8 mouse cellular contexts compared by ENCODE assay signal in genomic region chr17:34628644-34628967, GRCm38 (mm10). TPM values are rescaled to one million over a fixed set of nuclear protein-coding genes. Genes with fewer than 3 reads are reported as not detected.
DNase-seq lines count a peak whose midpoint lies in the region; ATAC-seq lines count a peak whose summit lies in the region.

No protein-coding gene starts in this region.

- H3K9me3 ChIP-seq in heart, embryonic 14.5 days (ENCODE audit: control insufficient read depth, low read length): no peaks in the 10 kb centered on the region
- H3K9me3 ChIP-seq in embryonic facial prominence, embryonic 10.5 days: no peaks in the 10 kb centered on the region
- H3K9me3 ChIP-seq in intestine, embryonic 16.5 days (ENCODE audit: control insufficient read depth, low read length): no peaks in the 10 kb centered on the region
- H3K9me3 ChIP-seq in neural tube, embryonic 13.5 days: no peaks in the 10 kb centered on the region

- WGBS in heart, embryonic 14.5 days: 32% methylated on average over 5 of the region's 5 CpGs
- WGBS in embryonic facial prominence, embryonic 10.5 days: 19% methylated on average over 5 of the region's 5 CpGs
- 18% methylated on average over 5 of the region's 5 CpGs for WGBS in intestine, embryonic 16.5 days
- WGBS in neural tube, embryonic 13.5 days: 18% methylated on average over 5 of the region's 5 CpGs

- ATAC-seq in heart, embryonic 14.5 days (ENCODE audit: insufficient number of reproducible peaks, insufficient read depth, low FRiP score, low read depth): no peak
- no peak for ATAC-seq in intestine, embryonic 16.5 days
- no peak for ATAC-seq in neural tube, embryonic 13.5 days (ENCODE audit: low read depth)

- peak overlapping the region in 1 of 2 experiments; percentile 96; a peak in 1 of 4 replicates for H3K27ac ChIP-seq in heart, embryonic 14.5 days (replicated peaks in 1 of 2; ENCODE audit: control insufficient read depth in 1 of 2, insufficient read depth in 1 of 2, low read depth in 2 of 2, low read length in 2 of 2)
- peak overlapping the region; percentile 92; the same call in 1 of the 2 replicates for H3K27ac ChIP-seq in embryonic facial prominence, embryonic 10.5 days (replicated peaks)
- peak overlapping the region; percentile 97 for H3K27ac ChIP-seq in intestine, embryonic 16.5 days (ENCODE audit: low read length)
- peak overlapping the region; percentile 94 for H3K27ac ChIP-seq in neural tube, embryonic 13.5 days (replicated peaks)

- peak overlapping the region; percentile 97 for H3K4me2 ChIP-seq in heart, embryonic 14.5 days (ENCODE audit: low read length)
- peak overlapping the region; percentile 74 for H3K4me2 ChIP-seq in intestine, embryonic 16.5 days (ENCODE audit: low read depth, low read length)
- peak overlapping the region; percentile 75 for H3K4me2 ChIP-seq in neural tube, embryonic 13.5 days

- peak overlapping the region in 1 of 2 experiments; percentile 66; a peak in 1 of 4 replicates for H3K4me3 ChIP-seq in heart, embryonic 14.5 days (ENCODE audit: control insufficient read depth in 1 of 2, insufficient read depth in 1 of 2, low read depth in 1 of 2, low read length in 2 of 2)
- H3K4me3 ChIP-seq in embryonic facial prominence, embryonic 10.5 days: peak overlapping the region; percentile 77
- H3K4me3 ChIP-seq in intestine, embryonic 16.5 days (ENCODE audit: low read length): peak overlapping the region; percentile 78
- peak overlapping the region; percentile 74 for H3K4me3 ChIP-seq in neural tube, embryonic 13.5 days

- peaks cover 16% of the 10 kb centered on the region for H3K36me3 ChIP-seq in heart, embryonic 14.5 days (ENCODE audit: control insufficient read depth, insufficient read depth, low read length)
- H3K36me3 ChIP-seq in embryonic facial prominence, embryonic 10.5 days (replicated peaks): peaks cover 16% of the 10 kb centered on the region
- H3K36me3 ChIP-seq in intestine, embryonic 16.5 days (ENCODE audit: control insufficient read depth, insufficient read depth, low read length): 0 out of 2 replicates have a peak, but pooled peaks cover 4% of the 10 kb centered on the region
- H3K36me3 ChIP-seq in neural tube, embryonic 13.5 days: peaks cover 8% of the 10 kb centered on the region; the same call in 1 of the 2 replicates

- intact Hi-C loops in heart, postnatal 36 days (cut with DNase I): loop anchor here (2.0 kb wide), 1 partner anchor 14 kb away; no protein-coding TSS in a partner anchor

- H3K9ac ChIP-seq in heart, embryonic 14.5 days (ENCODE audit: low read length): peak overlapping the region; percentile 78
- peak overlapping the region; percentile 75 for H3K9ac ChIP-seq in intestine, embryonic 16.5 days (ENCODE audit: low read depth, low read length)
- H3K9ac ChIP-seq in neural tube, embryonic 13.5 days: peak overlapping the region; percentile 80

- peaks cover 45% of the 10 kb centered on the region for H3K27me3 ChIP-seq in heart, embryonic 14.5 days (ENCODE audit: control insufficient read depth, insufficient read depth, low read length)
- peaks cover 52% of the 10 kb centered on the region for H3K27me3 ChIP-seq in embryonic facial prominence, embryonic 10.5 days (replicated peaks; ENCODE audit: low read depth, poor library complexity, severe bottlenecking)
- H3K27me3 ChIP-seq in intestine, embryonic 16.5 days (replicated peaks; ENCODE audit: control insufficient read depth, insufficient read depth, low read length): peaks cover 18% of the 10 kb centered on the region
- H3K27me3 ChIP-seq in neural tube, embryonic 13.5 days: peaks cover 41% of the 10 kb centered on the region

- no peak for DNase-seq in heart, postnatal 36 days
- no peak for DNase-seq in embryonic facial prominence, embryonic 10.5 days (ENCODE audit: low spot score)
- DNase-seq in retina, postnatal 1 day: no peak
- DNase-seq in adrenal gland, postnatal 36 days: no peak
- DNase-seq in spleen, adult 12 weeks (ENCODE audit: low spot score): no peak

- peaks cover 19 to 42% of the 10 kb centered on the region in 2 experiments for H3K4me1 ChIP-seq in heart, embryonic 14.5 days (ENCODE audit: control insufficient read depth in 2 of 2, insufficient read depth in 2 of 2, low read length in 2 of 2)
- H3K4me1 ChIP-seq in embryonic facial prominence, embryonic 10.5 days: peaks cover 72% of the 10 kb centered on the region
- H3K4me1 ChIP-seq in intestine, embryonic 16.5 days (ENCODE audit: control insufficient read depth, insufficient read depth, low read length): peaks cover 35% of the 10 kb centered on the region
- H3K4me1 ChIP-seq in neural tube, embryonic 13.5 days (replicated peaks): peaks cover 61% of the 10 kb centered on the region

RNA-seq across cellular contexts. Expression of gene Ppt2, which starts 0.3 kb away (rescaled TPM):
- 30.4 and 33.3 TPM in 2 replicates for polyA plus RNA-seq in heart, embryonic 14.5 days (2014; fragmentation: Nextera tagmentation; extraction: Ambion mirVana)
- 10 to 100 TPM; 54.4 to 55.5 TPM for total RNA-seq in heart, postnatal 36 days (2021)
- 18.6 and 19.5 TPM in 2 replicates for polyA plus RNA-seq in embryonic facial prominence, embryonic 10.5 days (2016; fragmentation: Nextera tagmentation; extraction: Ambion mirVana)
- polyA plus RNA-seq in intestine, embryonic 16.5 days (2015; fragmentation: Nextera tagmentation; extraction: Ambion mirVana): 32.3 and 32.9 TPM in 2 replicates
- polyA plus RNA-seq in neural tube, embryonic 13.5 days (2015; fragmentation: Nextera tagmentation; extraction: Ambion mirVana): 23.7 and 25.0 TPM in 2 replicates
- 10 to 100 TPM; 57.8 to 70.0 TPM for total RNA-seq in adrenal gland, postnatal 36 days (2021)

RNA-seq across cellular contexts. Expression of gene Prrt1, which starts 0.7 kb away (rescaled TPM):
- polyA plus RNA-seq in heart, embryonic 14.5 days (2014; fragmentation: Nextera tagmentation; extraction: Ambion mirVana): 0.27 and 0.39 TPM in 2 replicates
- total RNA-seq in heart, postnatal 36 days (2021): 1 to 10 TPM; 1.4 to 1.7 TPM
- polyA plus RNA-seq in embryonic facial prominence, embryonic 10.5 days (2016; fragmentation: Nextera tagmentation; extraction: Ambion mirVana): 0.12 and 0.18 TPM in 2 replicates
- polyA plus RNA-seq in intestine, embryonic 16.5 days (2015; fragmentation: Nextera tagmentation; extraction: Ambion mirVana): 0.32 and 0.47 TPM in 2 replicates
- 3.8 and 4.2 TPM in 2 replicates for polyA plus RNA-seq in neural tube, embryonic 13.5 days (2015; fragmentation: Nextera tagmentation; extraction: Ambion mirVana)
- total RNA-seq in adrenal gland, postnatal 36 days (2021): 10 to 100 TPM in 1 of 2 experiments, 1 to 10 TPM in 1; 5.0 to 14.3 TPM

RNA-seq across cellular contexts. Expression of gene Egfl8, which starts 12.8 kb away (rescaled TPM):
- 0.46 and 0.55 TPM in 2 replicates for polyA plus RNA-seq in heart, embryonic 14.5 days (2014; fragmentation: Nextera tagmentation; extraction: Ambion mirVana)
- total RNA-seq in heart, postnatal 36 days (2021): 1 to 10 TPM; 1.5 to 2.5 TPM
- 4.0 and 4.2 TPM in 2 replicates for polyA plus RNA-seq in embryonic facial prominence, embryonic 10.5 days (2016; fragmentation: Nextera tagmentation; extraction: Ambion mirVana)
- 4.0 and 4.6 TPM in 2 replicates for polyA plus RNA-seq in intestine, embryonic 16.5 days (2015; fragmentation: Nextera tagmentation; extraction: Ambion mirVana)
- 21.8 and 28.4 TPM in 2 replicates for polyA plus RNA-seq in neural tube, embryonic 13.5 days (2015; fragmentation: Nextera tagmentation; extraction: Ambion mirVana)
- total RNA-seq in adrenal gland, postnatal 36 days (2021): 1 to 10 TPM; 2.9 to 4.6 TPM

RNA-seq across cellular contexts. Expression of gene Fkbpl, which starts 16.0 kb away (rescaled TPM):
- 7.3 and 8.9 TPM in 2 replicates for polyA plus RNA-seq in heart, embryonic 14.5 days (2014; fragmentation: Nextera tagmentation; extraction: Ambion mirVana)
- total RNA-seq in heart, postnatal 36 days (2021): 1 to 10 TPM; 6.9 to 9.9 TPM
- polyA plus RNA-seq in embryonic facial prominence, embryonic 10.5 days (2016; fragmentation: Nextera tagmentation; extraction: Ambion mirVana): 16.6 and 17.3 TPM in 2 replicates
- 10.2 and 14.4 TPM in 2 replicates for polyA plus RNA-seq in intestine, embryonic 16.5 days (2015; fragmentation: Nextera tagmentation; extraction: Ambion mirVana)
- polyA plus RNA-seq in neural tube, embryonic 13.5 days (2015; fragmentation: Nextera tagmentation; extraction: Ambion mirVana): 17.1 and 18.6 TPM in 2 replicates
- total RNA-seq in adrenal gland, postnatal 36 days (2021): 10 to 100 TPM; 12.7 to 15.8 TPM

RNA-seq across cellular contexts. Expression of gene Atf6b, which starts 18.3 kb away (rescaled TPM):
- polyA plus RNA-seq in heart, embryonic 14.5 days (2014; fragmentation: Nextera tagmentation; extraction: Ambion mirVana): 28.7 and 34.3 TPM in 2 replicates
- 10 to 100 TPM; 15.3 to 16.1 TPM for total RNA-seq in heart, postnatal 36 days (2021)
- 103 and 104 TPM in 2 replicates for polyA plus RNA-seq in embryonic facial prominence, embryonic 10.5 days (2016; fragmentation: Nextera tagmentation; extraction: Ambion mirVana)
- 66.3 and 69.1 TPM in 2 replicates for polyA plus RNA-seq in intestine, embryonic 16.5 days (2015; fragmentation: Nextera tagmentation; extraction: Ambion mirVana)
- polyA plus RNA-seq in neural tube, embryonic 13.5 days (2015; fragmentation: Nextera tagmentation; extraction: Ambion mirVana): 106 TPM in 2 replicates
- 10 to 100 TPM; 45.7 to 58.8 TPM for total RNA-seq in adrenal gland, postnatal 36 days (2021)
